Mouse (Mus musculus) cortical plate, adult 2 months (tissue): Measurements from ENCODE around the gene Fbn1. TPM values are rescaled to one million over a fixed set of nuclear protein-coding genes. Genes with fewer than 3 reads are reported as not detected.

ENCODE experiments used
- H3K27ac ChIP-seq: fragments of 200-500 bp; 2 replicates; pipeline ENCODE4 v1.5.1; 2012; ENCODE audit warnings: low read length, control low read depth, inconsistent platforms; ENCODE audit not compliant: insufficient read depth
- H3K4me1 ChIP-seq: fragments of 200-500 bp; 2 replicates; pipeline ENCODE4 v1.6.1; 2011; ENCODE audit warnings: low read length; ENCODE audit not compliant: control insufficient read depth, insufficient read depth
- H3K4me3 ChIP-seq: fragments of 200-500 bp; 2 replicates; pipeline ENCODE4 v1.5.1; 2011; ENCODE audit warnings: mild to moderate bottlenecking, low read length, control low read depth; ENCODE audit not compliant: insufficient read depth
- CTCF ChIP-seq: fragments of 200-500 bp; IDR thresholded peaks from 2 replicates; pipeline ENCODE4 v1.5.1; 2011; ENCODE audit warnings: mild to moderate bottlenecking, control low read depth, low read length; ENCODE audit not compliant: insufficient read depth; ENCODE audit errors: extremely low read depth
- POLR2A ChIP-seq: fragments of 200-500 bp; IDR thresholded peaks from 2 replicates; pipeline ENCODE4 v1.6.1; 2011; ENCODE audit warnings: mild to moderate bottlenecking, low read length, control low read depth; ENCODE audit not compliant: insufficient read depth; ENCODE audit errors: extremely low read depth
- polyA plus RNA-seq: library from polyadenylated mRNA; depleted of rRNA; stranded (reverse); fragments of >200 nt; gene quantifications from 2 replicates; pipeline ENCODE4 v1.2.3, GENCODE M21; 2012

The Fbn1 gene
- polyA plus RNA-seq, 1 experiment = 1.5 TPM

GRCm38 (mm10) chr2:125484164-125484563 lies 23.6 kb downstream of the Fbn1 start:
- H3K4me3 ChIP-seq = no peak overlapping the region
- TF ChIP-seq CTCF (no peak), POLR2A (no peak)
- no peak overlapping the region for H3K27ac ChIP-seq
- H3K4me1 ChIP-seq = peaks cover 9% of the 10 kb centered on the region

GRCm38 (mm10) chr2:125481531-125482317 lies 26.1 kb downstream of the Fbn1 start:
- Histone ChIP-seq H3K27ac (no peak overlapping the region), H3K4me3 (no peak overlapping the region), H3K4me1 (peaks cover 9% of the 10 kb centered on the region)
- TF ChIP-seq CTCF (no peak), POLR2A (no peak)

- no peak overlapping the region for H3K4me3 ChIP-seq
- peaks cover 9% of the 10 kb centered on the region for H3K4me1 ChIP-seq
- TF ChIP-seq CTCF (no peak), POLR2A (no peak)
- no peak overlapping the region for H3K27ac ChIP-seq
These were observed 26.7 kb downstream of the Fbn1 start for GRCm38 (mm10) chr2:125481116-125481515.

- Histone ChIP-seq H3K4me1 (peaks cover 9% of the 10 kb centered on the region), H3K27ac (no peak overlapping the region), H3K4me3 (no peak overlapping the region)
- TF ChIP-seq POLR2A = no peak
- TF ChIP-seq CTCF = no peak
These were observed 27.7 kb downstream of the Fbn1 start for GRCm38 (mm10) chr2:125480057-125480456.

- no peak overlapping the region for H3K4me3 ChIP-seq
- H3K4me1 ChIP-seq = peaks cover 9% of the 10 kb centered on the region
- TF ChIP-seq POLR2A (no peak), CTCF (no peak)
- no peak overlapping the region for H3K27ac ChIP-seq
These were observed 29.1 kb downstream of the Fbn1 start for GRCm38 (mm10) chr2:125478705-125479104.

- TF ChIP-seq POLR2A (no peak), CTCF (no peak)
- H3K27ac ChIP-seq = no peak overlapping the region
- H3K4me3 ChIP-seq = no peak overlapping the region
- H3K4me1 ChIP-seq = peaks cover 9% of the 10 kb centered on the region
These were observed 30.4 kb downstream of the Fbn1 start for GRCm38 (mm10) chr2:125477367-125477766.

GRCm38 (mm10) chr2:125476231-125476630 lies 31.6 kb downstream of the Fbn1 start:
- Histone ChIP-seq H3K4me3 (no peak overlapping the region), H3K4me1 (peaks cover 9% of the 10 kb centered on the region), H3K27ac (no peak overlapping the region)
- TF ChIP-seq POLR2A = no peak
- no peak for TF ChIP-seq CTCF

- TF ChIP-seq POLR2A (no peak), CTCF (no peak)
These were observed 33.1 kb downstream of the Fbn1 start for GRCm38 (mm10) chr2:125474690-125475089.

GRCm38 (mm10) chr2:125473228-125473627 lies 34.6 kb downstream of the Fbn1 start:
- Histone ChIP-seq H3K27ac (no peak overlapping the region), H3K4me3 (no peak overlapping the region), H3K4me1 (no peaks in the 10 kb centered on the region)
- TF ChIP-seq CTCF (no peak), POLR2A (no peak)

More at GRCm38 (mm10) chr2:125474690-125475089, 33.1 kb downstream of the Fbn1 start:
- Histone ChIP-seq H3K4me1 (no peaks in the 10 kb centered on the region), H3K27ac (no peak overlapping the region), H3K4me3 (no peak overlapping the region)

GRCm38 (mm10) chr2:125471721-125472120 lies 36.1 kb downstream of the Fbn1 start:
- TF ChIP-seq POLR2A = no peak
- TF ChIP-seq CTCF = no peak
- H3K4me1 ChIP-seq = no peaks in the 10 kb centered on the region

More at GRCm38 (mm10) chr2:125471721-125472120, 36.1 kb downstream of the Fbn1 start:
- Histone ChIP-seq H3K27ac (no peak overlapping the region), H3K4me3 (no peak overlapping the region)
